Mouse (Mus musculus): ENCODE results near the gene Vmn1r38. TPM values are rescaled to one million over a fixed set of nuclear protein-coding genes. Genes with fewer than 3 reads are reported as not detected.

Vmn1r38 gene
- polyA plus RNA-seq (2014; fragmentation: Illumina TruSeq; extraction: RNeasy Lipid Tissue Mini Kit (QIAGEN cat#74804); ENCODE audit: low read depth, low replicate concordance) = not detected

GRCm38 (mm10) chr6:66782527-66782926 is at the start of gene Vmn1r38:
Vmn1r38 (minus strand) TSS chr6:66782627.

GRCm38 (mm10) chr6:66810509-66810908 is 28.1 kb upstream of the Vmn1r38 start, which contains the start of gene Vmn1r39:
Vmn1r39 (minus strand) TSS chr6:66810609.

GRCm38 (mm10) chr6:66729082-66729481 is 53.3 kb downstream of the Vmn1r38 start, which contains the start of gene Vmn1r37:
Vmn1r37 (plus strand) TSS chr6:66729382.

Other genes with a start within 250 kb of the Vmn1r38 start
- gene Mad2l1, start 247.2 kb downstream of the Vmn1r38 start, polyA plus RNA-seq (2014; fragmentation: Illumina TruSeq; extraction: RNeasy Lipid Tissue Mini Kit (QIAGEN cat#74804); ENCODE audit: low read depth, low replicate concordance) = 53.2 TPM
- not detected for gene Vmn1r32, start 222.5 kb downstream of the Vmn1r38 start, polyA plus RNA-seq (2014; fragmentation: Illumina TruSeq; extraction: RNeasy Lipid Tissue Mini Kit (QIAGEN cat#74804); ENCODE audit: low read depth, low replicate concordance)
- not detected for gene Vmn1r33, start 164.3 kb downstream of the Vmn1r38 start, polyA plus RNA-seq (2014; fragmentation: Illumina TruSeq; extraction: RNeasy Lipid Tissue Mini Kit (QIAGEN cat#74804); ENCODE audit: low read depth, low replicate concordance)
- not detected for gene Vmn1r34, start 138.7 kb downstream of the Vmn1r38 start, polyA plus RNA-seq (2014; fragmentation: Illumina TruSeq; extraction: RNeasy Lipid Tissue Mini Kit (QIAGEN cat#74804); ENCODE audit: low read depth, low replicate concordance)
- gene Vmn1r35, start 96.7 kb downstream of the Vmn1r38 start, polyA plus RNA-seq (2014; fragmentation: Illumina TruSeq; extraction: RNeasy Lipid Tissue Mini Kit (QIAGEN cat#74804); ENCODE audit: low read depth, low replicate concordance) = not detected
- not detected for gene Vmn1r36, start 63.5 kb downstream of the Vmn1r38 start, polyA plus RNA-seq (2014; fragmentation: Illumina TruSeq; extraction: RNeasy Lipid Tissue Mini Kit (QIAGEN cat#74804); ENCODE audit: low read depth, low replicate concordance)
- gene Vmn1r37, start 53.2 kb downstream of the Vmn1r38 start, polyA plus RNA-seq (2014; fragmentation: Illumina TruSeq; extraction: RNeasy Lipid Tissue Mini Kit (QIAGEN cat#74804); ENCODE audit: low read depth, low replicate concordance) = not detected
- gene Vmn1r39, start 28.0 kb upstream of the Vmn1r38 start, polyA plus RNA-seq (2014; fragmentation: Illumina TruSeq; extraction: RNeasy Lipid Tissue Mini Kit (QIAGEN cat#74804); ENCODE audit: low read depth, low replicate concordance) = not detected
- 512 TPM for gene Gng12, start 113.8 kb upstream of the Vmn1r38 start, polyA plus RNA-seq (2014; fragmentation: Illumina TruSeq; extraction: RNeasy Lipid Tissue Mini Kit (QIAGEN cat#74804); ENCODE audit: low read depth, low replicate concordance)

Data from sigmoid colon, adult 10 weeks (tissue).